In the genomic region with DNA sequence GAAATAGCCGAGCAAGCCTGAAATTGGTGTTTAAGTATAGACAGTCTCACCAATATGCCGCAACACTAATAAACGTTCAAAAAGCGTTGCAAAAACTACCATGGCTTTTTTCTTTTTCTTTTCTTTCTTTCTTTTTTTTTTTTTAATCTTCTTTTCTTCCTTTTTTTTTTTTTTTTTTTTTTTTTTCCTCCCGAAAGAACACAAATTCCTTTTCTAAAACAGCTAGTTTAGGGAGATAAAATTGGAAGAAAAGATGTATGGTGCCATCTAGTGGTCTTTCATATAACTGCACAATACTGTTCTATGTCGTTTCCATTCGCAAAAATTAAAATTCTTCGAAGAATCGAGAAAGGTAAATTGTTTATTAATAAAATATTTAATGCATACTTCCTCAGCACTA, we compare ENCODE assay signal across 10 mouse cellular contexts. TPM values are rescaled to one million over a fixed set of nuclear protein-coding genes. Genes with fewer than 3 reads are reported as not detected.
DNase-seq lines count a peak whose midpoint lies in the region; ATAC-seq and TF ChIP-seq lines count a peak whose summit lies in the region.
"Had no signal": no experiment of that assay in that cellular context is flagged by ENCODE, and none has a peak within 500 bp of the region (broad histone marks: within the 10 kb centered on the region; RNA-seq: fewer than 3 reads in every experiment).

No protein-coding gene starts in this region.

- WGBS in kidney, embryonic 16.5 days = 43% methylated on average over 9 of the region's 9 CpGs

- H3K4me3 ChIP-seq in kidney, embryonic 16.5 days (ENCODE audit: low read length) = no peak overlapping the region
- peak overlapping the region in 1 of 2 experiments; percentile 56; a peak in 2 of 4 replicates for H3K4me3 ChIP-seq in MEL (ENCODE audit: control insufficient read depth in 1 of 2, insufficient read depth in 1 of 2, low read depth in 2 of 2, low read length in 2 of 2)

- no peaks in the 10 kb centered on the region for H3K9me3 ChIP-seq in kidney, embryonic 16.5 days (ENCODE audit: low read length)
- H3K9me3 ChIP-seq in MEL (replicated peaks; ENCODE audit: insufficient read depth, low read length) = no peaks in the 10 kb centered on the region

- peak; percentile 25 to 77 (median 32); a peak in 4 of 6 replicates for TF ChIP-seq CTCF in MEL (IDR thresholded peaks at IDR 0.05 in 2 of 3, conservative IDR thresholded peaks at IDR 0.05 in 1 of 3; ENCODE audit: control insufficient read depth in 1 of 3, insufficient read depth in 1 of 3, low read depth in 2 of 3, low read length in 3 of 3, poor library complexity in 1 of 3, severe bottlenecking in 1 of 3)

- peak; percentile 100 for TF ChIP-seq RAD21 in MEL (IDR thresholded peaks at IDR 0.05; ENCODE audit: low read depth, low read length)

- no peaks in the 10 kb centered on the region for H3K36me3 ChIP-seq in kidney, embryonic 16.5 days (ENCODE audit: insufficient read depth, low read length)
- H3K36me3 ChIP-seq in MEL (ENCODE audit: control insufficient read depth in 1 of 2, insufficient read depth in 2 of 2, low read length in 2 of 2) = peaks cover 0 to 8% of the 10 kb centered on the region in 2 experiments; a peak in 2 of 4 replicates

- no peak for TF ChIP-seq POLR2A in MEL (IDR thresholded peaks at IDR 0.05; ENCODE audit: control insufficient read depth in 1 of 2, insufficient read depth in 1 of 2, low read depth in 1 of 2, low read length in 2 of 2, poor library complexity in 1 of 2)

- 0 out of 2 replicates have a peak, but pooled peaks cover 5% of the 10 kb centered on the region for H3K4me1 ChIP-seq in kidney, embryonic 16.5 days (ENCODE audit: insufficient read depth, low read length)
- H3K4me1 ChIP-seq in MEL (ENCODE audit: control insufficient read depth in 1 of 2, insufficient read depth in 2 of 2, low read length in 2 of 2) = peaks cover 6 to 12% of the 10 kb centered on the region in 2 experiments

- no peak for ATAC-seq in kidney, embryonic 16.5 days (ENCODE audit: low FRiP score, low TSS enrichment)
- ATAC-seq in erythroblast, adult 5-6 weeks (replicated peaks; ENCODE audit: low FRiP score, poor library complexity, severe bottlenecking) = 0 out of 2 replicates have a peak, but pooled peaks have one; percentile 53

- no peak overlapping the region for H3K27ac ChIP-seq in kidney, embryonic 16.5 days (ENCODE audit: low read length)
- H3K27ac ChIP-seq in MEL (ENCODE audit: control insufficient read depth, low read depth, low read length) = no peak overlapping the region

- H3K9ac ChIP-seq in kidney, embryonic 16.5 days (replicated peaks; ENCODE audit: low read length) = no peak overlapping the region
- H3K9ac ChIP-seq in MEL (ENCODE audit: control insufficient read depth, low read depth, low read length, poor library complexity, severe bottlenecking) = peak overlapping the region; percentile 64

- H3K27me3 ChIP-seq in kidney, embryonic 16.5 days (ENCODE audit: insufficient read depth, low read length) = no peaks in the 10 kb centered on the region
- no peaks in the 10 kb centered on the region for H3K27me3 ChIP-seq in MEL (ENCODE audit: control insufficient read depth in 1 of 2, insufficient read depth in 2 of 2, low read length in 2 of 2)

- TF ChIP-seq EP300 in MEL (IDR thresholded peaks at IDR 0.05; ENCODE audit: low read depth in 1 of 2, low read length in 2 of 2) = peak in 1 of 2 experiments; percentile 46; a peak in 1 of 4 replicates

- H3K79me2 ChIP-seq in MEL (ENCODE audit: control insufficient read depth, insufficient read depth, low read length, poor library complexity) = no peaks in the 10 kb centered on the region

- peak; percentile 17 for DNase-seq in kidney, adult 9 months
- DNase-seq in CD4-positive helper T cell, adult 2 months (ENCODE audit: low read depth, low spot score) = peak; percentile 24
- peak; percentile 85 for DNase-seq in MEL (ENCODE audit: low read depth, low spot score)
- DNase-seq in adrenal gland, postnatal 25 days = no peak
- DNase-seq in spleen, postnatal 10 days (ENCODE audit: low spot score in 2 of 2) = no peak
- DNase-seq in natural killer cell, adult 2 months (ENCODE audit: low spot score in 2 of 2) = no peak
- DNase-seq: kidney, postnatal 36 days had no signal

- H3K4me2 ChIP-seq in kidney, embryonic 16.5 days (replicated peaks; ENCODE audit: low read depth, low read length) = no peak overlapping the region

TF ChIP-seq in MEL, 35 proteins besides CTCF, POLR2A, EP300 and RAD21:
- TF ChIP-seq HCFC1 (IDR thresholded peaks at IDR 0.05; ENCODE audit: low read depth, low read length) = peak; percentile 59
- TF ChIP-seq E2F4 (IDR thresholded peaks at IDR 0.05; ENCODE audit: borderline replicate concordance, low read depth, low read length) = no peak
- TF ChIP-seq ETS1 (IDR thresholded peaks at IDR 0.05; ENCODE audit: low read depth, low read length) = peak; percentile 41; the same call in 1 of the 2 replicates
- TF ChIP-seq SIN3A (IDR thresholded peaks at IDR 0.05; ENCODE audit: low read length) = peak; percentile 83
- 0 out of 2 replicates have a peak, but pooled peaks have one; percentile 23 for TF ChIP-seq GATA1 (IDR thresholded peaks at IDR 0.05; ENCODE audit: low read depth, low read length)
- TF ChIP-seq ZNF384 (IDR thresholded peaks at IDR 0.05; ENCODE audit: low read depth, low read length) = peak; percentile 99
- TF ChIP-seq ZC3H11A (IDR thresholded peaks at IDR 0.05; ENCODE audit: low read depth, low read length) = peak; percentile 97
- TF ChIP-seq MEF2A (IDR thresholded peaks at IDR 0.05; ENCODE audit: extremely low read depth, insufficient replicate concordance, low read depth, low read length, poor library complexity, severe bottlenecking) = no peak
- TF ChIP-seq SMC3 (IDR thresholded peaks at IDR 0.05; ENCODE audit: low read depth, low read length) = peak; percentile 89
- no peak for TF ChIP-seq BHLHE40 (IDR thresholded peaks at IDR 0.05; ENCODE audit: borderline replicate concordance, low read depth, low read length)
- TF ChIP-seq CHD1 (IDR thresholded peaks at IDR 0.05; ENCODE audit: low read depth, low read length) = no peak
- TF ChIP-seq JUND (IDR thresholded peaks at IDR 0.05; ENCODE audit: low read depth, low read length) = peak; percentile 48; the same call in 1 of the 2 replicates
- no peak for TF ChIP-seq KAT2A (conservative IDR thresholded peaks at IDR 0.05; ENCODE audit: low read depth, low read length)
- no peak for TF ChIP-seq USF1 (IDR thresholded peaks at IDR 0.05; ENCODE audit: low read depth, low read length)
- TF ChIP-seq NELFE (IDR thresholded peaks at IDR 0.05; ENCODE audit: low read depth, low read length) = no peak
- TF ChIP-seq MYC (IDR thresholded peaks at IDR 0.05; ENCODE audit: low read depth, low read length) = peak; percentile 54; the same call in 1 of the 2 replicates

RNA-seq across cellular contexts. Expression of gene Gcg, which starts 25.4 kb away (rescaled TPM):
- not detected in 2 replicates for polyA plus RNA-seq in kidney, embryonic 16.5 days (2015; fragmentation: Nextera tagmentation; extraction: Ambion mirVana)
- total RNA-seq in MEL (2012; rRNA removed) = not detected in 2 replicates
- polyA plus RNA-seq in MEL (2012; ENCODE audit: insufficient read depth in 1 of 2, insufficient read length in 2 of 2, low read depth in 1 of 2, low replicate concordance in 2 of 2, missing spikeins in 1 of 2) = not detected
- 3.3 TPM in 1 of 2 replicates, not detected in the other for total RNA-seq in erythroblast, adult 5-6 weeks (2015; ENCODE audit: low replicate concordance)
- not detected in 2 replicates for total RNA-seq in erythroblast, adult 5-6 weeks (2017; ENCODE audit: low replicate concordance)
- total RNA-seq in adrenal gland, postnatal 25 days (2021) = not detected in 2 replicates
- polyA plus RNA-seq: lung, embryonic 16.5 days had no signal

RNA-seq across cellular contexts. Expression of gene Dpp4, which starts 46.0 kb away (rescaled TPM):
- 118 and 125 TPM in 2 replicates for polyA plus RNA-seq in kidney, embryonic 16.5 days (2015; fragmentation: Nextera tagmentation; extraction: Ambion mirVana)
- total RNA-seq in MEL (2012; rRNA removed) = 40.4 and 46.7 TPM in 2 replicates
- polyA plus RNA-seq in MEL (2012; ENCODE audit: insufficient read depth in 1 of 2, insufficient read length in 2 of 2, low read depth in 1 of 2, low replicate concordance in 2 of 2, missing spikeins in 1 of 2) = 10 to 100 TPM; 64.1 to 99.1 TPM
- 2.5 and 3.3 TPM in 2 replicates for total RNA-seq in erythroblast, adult 5-6 weeks (2015; ENCODE audit: low replicate concordance)
- 2.6 and 3.2 TPM in 2 replicates for total RNA-seq in erythroblast, adult 5-6 weeks (2017; ENCODE audit: low replicate concordance)
- 0.70 and 2.9 TPM in 2 replicates for total RNA-seq in adrenal gland, postnatal 25 days (2021)

Comparison
In these comparisons a context has a peak if more than half of its experiments do, and no peak if none do; other contexts are left out.
1. DNase-seq: peak in kidney, adult 9 months (single experiment), CD4-positive helper T cell, adult 2 months (single experiment) and MEL (single experiment); none in adrenal gland, postnatal 25 days (single experiment), spleen, postnatal 10 days (0 of 2) and natural killer cell, adult 2 months (0 of 2).